9 mouse cellular contexts compared by ENCODE assay signal in the genomic region with DNA sequence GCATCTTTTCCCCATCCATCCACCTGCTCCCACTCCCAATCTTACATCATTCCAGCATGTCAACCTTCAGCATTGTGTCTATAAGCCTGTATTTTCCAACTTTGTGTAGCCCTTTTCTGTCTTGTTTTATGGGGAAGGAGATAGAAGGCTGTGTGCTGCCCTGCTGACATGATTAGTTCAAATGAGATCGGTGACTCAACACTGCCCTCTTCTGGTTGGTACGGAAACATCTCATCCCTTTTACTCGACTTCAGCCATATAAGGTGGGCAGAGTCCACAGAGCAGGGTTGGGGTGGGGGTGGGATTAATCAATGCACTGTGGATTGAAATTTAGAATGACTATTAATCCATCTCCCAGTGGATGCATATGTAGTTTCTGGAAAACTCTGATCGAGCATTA. TPM values are rescaled to one million over a fixed set of nuclear protein-coding genes. Genes with fewer than 3 reads are reported as not detected.
DNase-seq lines count a peak whose midpoint lies in the region; TF ChIP-seq lines count a peak whose summit lies in the region.
"Had no signal": no experiment of that assay in that cellular context is flagged by ENCODE, and none has a peak within 500 bp of the region (broad histone marks: within the 10 kb centered on the region; RNA-seq: fewer than 3 reads in every experiment).

No protein-coding gene starts in this region.

- TF ChIP-seq POLR2A in kidney, adult 2 months (IDR thresholded peaks at IDR 0.05; ENCODE audit: low read depth, low read length): no peak

- no peaks in the 10 kb centered on the region for H3K9me3 ChIP-seq in limb, embryonic 10.5 days (replicated peaks)
- H3K9me3 ChIP-seq: heart, embryonic 15.5 days had no signal

- WGBS in kidney, adult 2 months: 5% methylated on average over 4 of the region's 4 CpGs
- 7% methylated on average over 4 of the region's 4 CpGs for WGBS in limb, embryonic 10.5 days

- H3K27ac ChIP-seq in kidney, adult 2 months (ENCODE audit: insufficient read depth, low read depth, low read length): no peak overlapping the region
- H3K27ac ChIP-seq in limb, embryonic 10.5 days: no peak overlapping the region
- H3K27ac ChIP-seq: heart, embryonic 15.5 days had no signal

- no peaks in the 10 kb centered on the region for H3K36me3 ChIP-seq in kidney, adult 2 months (ENCODE audit: control insufficient read depth, insufficient read depth, low read length)
- H3K36me3 ChIP-seq in limb, embryonic 10.5 days: no peaks in the 10 kb centered on the region
- H3K36me3 ChIP-seq: heart, embryonic 15.5 days had no signal

- no peaks in the 10 kb centered on the region for H3K4me1 ChIP-seq in kidney, adult 2 months (ENCODE audit: control insufficient read depth, insufficient read depth, low read length)
- peaks cover 5% of the 10 kb centered on the region for H3K4me1 ChIP-seq in limb, embryonic 10.5 days
- H3K4me1 ChIP-seq: heart, embryonic 15.5 days had no signal

- no peaks in the 10 kb centered on the region for H3K27me3 ChIP-seq in kidney, adult 2 months (replicated peaks; ENCODE audit: control insufficient read depth, insufficient read depth, low read length)
- H3K27me3 ChIP-seq in limb, embryonic 10.5 days (ENCODE audit: low read depth, poor library complexity, severe bottlenecking): no peaks in the 10 kb centered on the region
- H3K27me3 ChIP-seq: heart, embryonic 15.5 days had no signal

- DNase-seq in 416B (ENCODE audit: low read depth): peak; percentile 78
- peak; percentile 75 for DNase-seq in MN1 (ENCODE audit: low spot score)
- DNase-seq in cerebellum, adult 9-10 months: peak; percentile 56
- DNase-seq in frontal cortex, postnatal 14 days (ENCODE audit: low spot score in 2 of 2): peak; percentile 16 to 58
- peak; percentile 61 for DNase-seq in kidney, adult 2 months
- DNase-seq in limb, embryonic 10.5 days (ENCODE audit: low spot score): peak; percentile 61
- DNase-seq in naive thymus-derived CD4-positive, alpha-beta T cell, adult 2 months (ENCODE audit: low read depth): peak; percentile 79
- peak; percentile 77 for DNase-seq in thymus, postnatal 0 days (ENCODE audit: low spot score)

- H3K4me3 ChIP-seq in kidney, adult 2 months (ENCODE audit: insufficient read depth, low read depth, low read length): no peak overlapping the region
- H3K4me3 ChIP-seq in limb, embryonic 10.5 days: no peak overlapping the region
- H3K4me3 ChIP-seq: heart, embryonic 15.5 days had no signal

- peak; percentile 68 for TF ChIP-seq CTCF in kidney, adult 2 months (conservative IDR thresholded peaks at IDR 0.05; ENCODE audit: insufficient read depth, insufficient read length, low read depth, low read length)

RNA-seq across cellular contexts. Expression of a gene that starts 40.4 kb away (rescaled TPM):
- 6.2 and 8.4 TPM in 2 replicates for polyA plus RNA-seq in kidney, adult 2 months (2012; rRNA removed)
- polyA plus RNA-seq in limb, embryonic 10.5 days (2016; fragmentation: Nextera tagmentation; extraction: Ambion mirVana): 53.0 and 56.4 TPM in 2 replicates
- polyA plus RNA-seq in thymus, postnatal 0 days (2015; fragmentation: Nextera tagmentation; extraction: Ambion mirVana): 128 and 130 TPM in 2 replicates

RNA-seq across cellular contexts. Expression of a gene that starts 40.8 kb away (rescaled TPM):
- 19.8 and 21.0 TPM in 2 replicates for polyA plus RNA-seq in kidney, adult 2 months (2012; rRNA removed)
- polyA plus RNA-seq in limb, embryonic 10.5 days (2016; fragmentation: Nextera tagmentation; extraction: Ambion mirVana): 0.23 and 0.53 TPM in 2 replicates
- 5.6 and 6.4 TPM in 2 replicates for polyA plus RNA-seq in thymus, postnatal 0 days (2015; fragmentation: Nextera tagmentation; extraction: Ambion mirVana)
